ENCODE assay signal across 12 mouse cellular contexts in genomic region chr7:15919947-15920346, GRCm38 (mm10). TPM values are rescaled to one million over a fixed set of nuclear protein-coding genes. Genes with fewer than 3 reads are reported as not detected.
DNase-seq lines count a peak whose midpoint lies in the region; ATAC-seq and TF ChIP-seq lines count a peak whose summit lies in the region.
"Had no signal": no experiment of that assay in that cellular context is flagged by ENCODE, and none has a peak within 500 bp of the region (broad histone marks: within the 10 kb centered on the region; RNA-seq: fewer than 3 reads in every experiment).

No protein-coding gene starts in this region.

- no peak for TF ChIP-seq POLR2A in heart, adult 2 months (IDR thresholded peaks at IDR 0.05; ENCODE audit: insufficient read depth, low read depth, low read length)

- intact Hi-C loops in heart, adult 2 months (cut with DNase I) = loop anchor here (5.0 kb wide), 2 partner anchors 127 to 177 kb away; partner anchors contain the start of genes Bicra and Napa
- intact Hi-C loops in gastrocnemius, postnatal 36 days (cut with DNase I) = no loop called here

- no peak for TF ChIP-seq CTCF in heart, adult 2 months (IDR thresholded peaks at IDR 0.05)

- H3K36me3 ChIP-seq in heart, embryonic 11.5 days (ENCODE audit: control insufficient read depth, insufficient read depth, low read length) = peaks cover 23% of the 10 kb centered on the region
- H3K36me3 ChIP-seq in heart, adult 2 months (ENCODE audit: control insufficient read depth, insufficient read depth, low read length) = no peaks in the 10 kb centered on the region; the same call in 1 of the 2 replicates
- H3K36me3 ChIP-seq in megakaryocyte, embryonic 14.5 days (replicated peaks; ENCODE audit: low read length) = peaks cover 47% of the 10 kb centered on the region
- peaks cover 30% of the 10 kb centered on the region for H3K36me3 ChIP-seq in liver, embryonic 13.5 days

- peak overlapping the region; percentile 87 for H3K4me2 ChIP-seq in heart, embryonic 11.5 days
- H3K4me2 ChIP-seq in liver, embryonic 13.5 days = peak overlapping the region; percentile 82

- H3K9ac ChIP-seq in heart, embryonic 11.5 days (ENCODE audit: low read depth, low read length) = no peak overlapping the region
- no peak overlapping the region for H3K9ac ChIP-seq in heart, adult 2 months (ENCODE audit: low read depth, low read length)
- H3K9ac ChIP-seq in liver, embryonic 13.5 days = no peak overlapping the region; the same call in 1 of the 2 replicates

- DNase-seq in heart, adult 2 months = no peak
- DNase-seq in liver, embryonic 13.5 days = no peak
- no peak for DNase-seq in spleen, postnatal 36 days (ENCODE audit: low spot score in 2 of 2)
- no peak for DNase-seq in adrenal gland, adult (ENCODE audit: inconsistent age in 2 of 2, low spot score in 1 of 2)
- no peak for DNase-seq in gastrocnemius, postnatal 36 days
- DNase-seq: cerebellum, adult 11-12 months; lung, postnatal 36 days had no signal

- H3K9me3 ChIP-seq in heart, embryonic 11.5 days (replicated peaks; ENCODE audit: control insufficient read depth, low read length) = no peaks in the 10 kb centered on the region
- H3K9me3 ChIP-seq in megakaryocyte, embryonic 14.5 days = no peaks in the 10 kb centered on the region
- H3K9me3 ChIP-seq in liver, embryonic 13.5 days (replicated peaks) = no peaks in the 10 kb centered on the region

- H3K27ac ChIP-seq in heart, embryonic 11.5 days (ENCODE audit: low read depth, low read length) = no peak overlapping the region
- no peak overlapping the region for H3K27ac ChIP-seq in heart, adult 2 months
- H3K27ac ChIP-seq in liver, embryonic 13.5 days = 0 out of 2 replicates have a peak overlapping the region, but pooled peaks have one; percentile 9

- peak overlapping the region; percentile 81; the same call in 1 of the 2 replicates for H3K4me3 ChIP-seq in heart, embryonic 11.5 days (ENCODE audit: low read depth, low read length)
- H3K4me3 ChIP-seq in heart, adult 2 months = no peak overlapping the region
- H3K4me3 ChIP-seq in megakaryocyte, embryonic 14.5 days (replicated peaks) = peak overlapping the region; percentile 57
- peak overlapping the region; percentile 74 for H3K4me3 ChIP-seq in liver, embryonic 13.5 days (replicated peaks)

- no peaks in the 10 kb centered on the region for H3K79me2 ChIP-seq in heart, adult 2 months (replicated peaks; ENCODE audit: control insufficient read depth, insufficient read depth, low read length)

- no peak for ATAC-seq in heart, embryonic 11.5 days (replicated peaks; ENCODE audit: insufficient number of reproducible peaks, low FRiP score, low TSS enrichment)
- ATAC-seq in megakaryocyte, adult 5-6 weeks (ENCODE audit: poor library complexity, severe bottlenecking) = no peak
- ATAC-seq in liver, embryonic 13.5 days (ENCODE audit: low read depth) = no peak

- peaks cover 14% of the 10 kb centered on the region for H3K4me1 ChIP-seq in heart, embryonic 11.5 days (ENCODE audit: control insufficient read depth, insufficient read depth, low read length)
- peaks cover 6% of the 10 kb centered on the region for H3K4me1 ChIP-seq in heart, adult 2 months (ENCODE audit: control insufficient read depth, insufficient read depth, low read length)
- peaks cover 43% of the 10 kb centered on the region for H3K4me1 ChIP-seq in megakaryocyte, embryonic 14.5 days
- H3K4me1 ChIP-seq in liver, embryonic 13.5 days (replicated peaks) = peaks cover 43% of the 10 kb centered on the region

- no peaks in the 10 kb centered on the region for H3K27me3 ChIP-seq in heart, embryonic 11.5 days (ENCODE audit: control insufficient read depth, insufficient read depth, low read length)
- no peaks in the 10 kb centered on the region for H3K27me3 ChIP-seq in heart, adult 2 months (ENCODE audit: control insufficient read depth, insufficient read depth, low read length)
- H3K27me3 ChIP-seq in megakaryocyte, embryonic 14.5 days (replicated peaks) = no peaks in the 10 kb centered on the region
- H3K27me3 ChIP-seq in liver, embryonic 13.5 days = peaks cover 10% of the 10 kb centered on the region

- WGBS in heart, embryonic 11.5 days (ENCODE audit: insufficient replicate concordance) = 87% methylated on average over 9 of the region's 9 CpGs
- WGBS in heart, adult 2 months = 79% methylated on average over 9 of the region's 9 CpGs
- 82% methylated on average over 9 of the region's 9 CpGs for WGBS in liver, embryonic 13.5 days (ENCODE audit: insufficient replicate concordance)

- TF ChIP-seq EP300 in heart, adult 2 months (IDR thresholded peaks at IDR 0.05; ENCODE audit: insufficient read depth, low read depth, low read length) = no peak

RNA-seq across cellular contexts. Expression of gene Selenow, which starts 2.3 kb away (rescaled TPM):
- 726 and 772 TPM in 2 replicates for polyA plus RNA-seq in heart, embryonic 11.5 days (2014; fragmentation: Nextera tagmentation; extraction: Ambion mirVana)
- 100 to 1,000 TPM; 170 to 195 TPM for total RNA-seq in heart, adult 2 months (2021)
- polyA plus RNA-seq in heart, adult 2 months (2012; rRNA removed) = 312 and 325 TPM in 2 replicates
- 1,012 and 1,066 TPM in 2 replicates for polyA plus RNA-seq in megakaryocyte, embryonic 14.5 days (2012; ENCODE audit: insufficient read depth, low replicate concordance)
- total RNA-seq in megakaryocyte, adult 5-6 weeks (2015) = 96.9 and 102 TPM in 2 replicates
- total RNA-seq in megakaryocyte, adult 5-6 weeks (2017) = 31.5 and 33.7 TPM in 2 replicates
- 368 and 374 TPM in 2 replicates for polyA plus RNA-seq in liver, embryonic 13.5 days (2015; fragmentation: Nextera tagmentation; extraction: Ambion mirVana)
- 1,000 to 10,000 TPM; 1,487 to 1,586 TPM for total RNA-seq in gastrocnemius, postnatal 36 days (2021)

RNA-seq across cellular contexts. Expression of gene Nop53, which starts 25.9 kb away (rescaled TPM):
- polyA plus RNA-seq in heart, embryonic 11.5 days (2014; fragmentation: Nextera tagmentation; extraction: Ambion mirVana) = 130 and 137 TPM in 2 replicates
- total RNA-seq in heart, adult 2 months (2021) = 100 to 1,000 TPM; 117 to 143 TPM
- polyA plus RNA-seq in heart, adult 2 months (2012; rRNA removed) = 56.3 and 60.0 TPM in 2 replicates
- polyA plus RNA-seq in megakaryocyte, embryonic 14.5 days (2012; ENCODE audit: insufficient read depth, low replicate concordance) = 159 and 504 TPM in 2 replicates
- 80.2 and 90.4 TPM in 2 replicates for total RNA-seq in megakaryocyte, adult 5-6 weeks (2015)
- total RNA-seq in megakaryocyte, adult 5-6 weeks (2017) = 293 and 315 TPM in 2 replicates
- 122 and 132 TPM in 2 replicates for polyA plus RNA-seq in liver, embryonic 13.5 days (2015; fragmentation: Nextera tagmentation; extraction: Ambion mirVana)
- total RNA-seq in gastrocnemius, postnatal 36 days (2021) = 10 to 100 TPM; 81.3 to 97.1 TPM

RNA-seq across cellular contexts. Expression of gene Crxos, which starts 37.5 kb away (rescaled TPM):
- polyA plus RNA-seq in heart, embryonic 11.5 days (2014; fragmentation: Nextera tagmentation; extraction: Ambion mirVana) = not detected in 2 replicates
- not detected for total RNA-seq in heart, adult 2 months (2021)
- not detected in 2 replicates for polyA plus RNA-seq in heart, adult 2 months (2012; rRNA removed)
- not detected in 2 replicates for polyA plus RNA-seq in megakaryocyte, embryonic 14.5 days (2012; ENCODE audit: insufficient read depth, low replicate concordance)
- not detected in 2 replicates for total RNA-seq in megakaryocyte, adult 5-6 weeks (2015)
- total RNA-seq in megakaryocyte, adult 5-6 weeks (2017) = not detected in 2 replicates
- not detected in 2 replicates for polyA plus RNA-seq in liver, embryonic 13.5 days (2015; fragmentation: Nextera tagmentation; extraction: Ambion mirVana)
- not detected for total RNA-seq in gastrocnemius, postnatal 36 days (2021)
- polyA plus RNA-seq: C2C12 had no signal

RNA-seq across cellular contexts. Expression of gene Crx, which starts 40.2 kb away (rescaled TPM):
- not detected in 2 replicates for polyA plus RNA-seq in heart, embryonic 11.5 days (2014; fragmentation: Nextera tagmentation; extraction: Ambion mirVana)
- not detected for total RNA-seq in heart, adult 2 months (2021)
- polyA plus RNA-seq in heart, adult 2 months (2012; rRNA removed) = not detected in 2 replicates
- polyA plus RNA-seq in megakaryocyte, embryonic 14.5 days (2012; ENCODE audit: insufficient read depth, low replicate concordance) = 0.12 TPM in 1 of 2 replicates, not detected in the other
- total RNA-seq in megakaryocyte, adult 5-6 weeks (2015) = not detected in 2 replicates
- not detected in 2 replicates for total RNA-seq in megakaryocyte, adult 5-6 weeks (2017)
- polyA plus RNA-seq in liver, embryonic 13.5 days (2015; fragmentation: Nextera tagmentation; extraction: Ambion mirVana) = not detected in 2 replicates
- total RNA-seq in gastrocnemius, postnatal 36 days (2021) = not detected
- total RNA-seq: layer of hippocampus, adult 8-10 months had no signal
- polyA plus RNA-seq: C2C12 had no signal

RNA-seq across cellular contexts. Expression of gene Ehd2, which starts 47.4 kb away (rescaled TPM):
- polyA plus RNA-seq in heart, embryonic 11.5 days (2014; fragmentation: Nextera tagmentation; extraction: Ambion mirVana) = 16.3 and 23.4 TPM in 2 replicates
- 10 to 100 TPM; 76.8 to 91.3 TPM for total RNA-seq in heart, adult 2 months (2021)
- polyA plus RNA-seq in heart, adult 2 months (2012; rRNA removed) = 81.9 and 100 TPM in 2 replicates
- 0.84 and 0.93 TPM in 2 replicates for polyA plus RNA-seq in megakaryocyte, embryonic 14.5 days (2012; ENCODE audit: insufficient read depth, low replicate concordance)
- total RNA-seq in megakaryocyte, adult 5-6 weeks (2015) = 0.04 TPM in 1 of 2 replicates, not detected in the other
- 0.07 and 0.16 TPM in 2 replicates for total RNA-seq in megakaryocyte, adult 5-6 weeks (2017)
- polyA plus RNA-seq in liver, embryonic 13.5 days (2015; fragmentation: Nextera tagmentation; extraction: Ambion mirVana) = 3.9 and 4.6 TPM in 2 replicates
- total RNA-seq in gastrocnemius, postnatal 36 days (2021) = 10 to 100 TPM; 40.8 to 47.9 TPM
